Mouse (Mus musculus) heart, adult 2 months (tissue): Measurements from ENCODE around the gene Asb4.
"Not testable (repeated sequence)": the region's sequence is repeated elsewhere in the genome, so short reads cannot be mapped to it uniquely, and the experiment has no call there.

Experiments
- CTCF ChIP-seq: fragments of 200-600 bp; IDR thresholded peaks from 2 replicates; pipeline ENCODE4 v1.8.1; 2022; ENCODE audit warnings: antibody characterized with exemption, mild to moderate bottlenecking, moderate library complexity
- EP300 ChIP-seq: fragments of 200-500 bp; IDR thresholded peaks from 2 replicates; pipeline ENCODE4 v1.6.1; 2011; ENCODE audit warnings: low read depth, low read length, control low read depth; ENCODE audit not compliant: insufficient read depth
- POLR2A ChIP-seq: fragments of 200-500 bp; IDR thresholded peaks from 2 replicates; pipeline ENCODE4 v1.6.1; 2011; ENCODE audit warnings: mild to moderate bottlenecking, low read depth, low read length, control low read depth; ENCODE audit not compliant: insufficient read depth

GRCm38 (mm10) chr6:5336016-5336415 lies 47.2 kb upstream of the Asb4 start:
- not testable (repeated sequence) for TF ChIP-seq CTCF, POLR2A, EP300
